Mouse (Mus musculus) heart, adult 18-20 months (tissue): ENCODE data around the gene Ptges3l. TPM values are rescaled to one million over a fixed set of nuclear protein-coding genes. Genes with fewer than 3 reads are reported as not detected.
"Not testable (repeated sequence)": the region's sequence is repeated elsewhere in the genome, so short reads cannot be mapped to it uniquely, and the experiment has no call there.

Source experiments
- DNase-seq, 2 experiments: peaks; one replicate each; pipeline ENCODE4 v3.0.0; 2021 to 2022; ENCODE audit warnings: mixed read lengths in 1 of 2
- long read RNA-seq, 2 experiments: library from polyadenylated mRNA; stranded (forward); transcript quantifications; one replicate each; pipeline ENCODE4 v2.0.0; 2021
- total RNA-seq, 2 experiments: library from RNA; stranded (reverse); gene quantifications; 2 replicates each; pipeline ENCODE4 v1.2.3; 2021

Ptges3l gene
- 10 to 100 TPM; 52.7 to 61.5 TPM for total RNA-seq
- long read RNA-seq, experiment 1, transcript Ptges3l-203 (7 exons, 853 nt): major isoform, 44 of 57 reads
- long read RNA-seq, experiment 1, partial matches to known transcripts: 7 of 57 reads
- long read RNA-seq, experiment 1, other reads (novel, unspliced or antisense): 2 of 57 reads
- long read RNA-seq, experiment 2, transcript Ptges3l-203 (7 exons, 853 nt): major isoform, 33 of 49 reads
- long read RNA-seq, experiment 2, partial matches to known transcripts: 8 of 49 reads
- long read RNA-seq, experiment 2, other reads (novel, unspliced or antisense): 4 of 49 reads

DNA sequence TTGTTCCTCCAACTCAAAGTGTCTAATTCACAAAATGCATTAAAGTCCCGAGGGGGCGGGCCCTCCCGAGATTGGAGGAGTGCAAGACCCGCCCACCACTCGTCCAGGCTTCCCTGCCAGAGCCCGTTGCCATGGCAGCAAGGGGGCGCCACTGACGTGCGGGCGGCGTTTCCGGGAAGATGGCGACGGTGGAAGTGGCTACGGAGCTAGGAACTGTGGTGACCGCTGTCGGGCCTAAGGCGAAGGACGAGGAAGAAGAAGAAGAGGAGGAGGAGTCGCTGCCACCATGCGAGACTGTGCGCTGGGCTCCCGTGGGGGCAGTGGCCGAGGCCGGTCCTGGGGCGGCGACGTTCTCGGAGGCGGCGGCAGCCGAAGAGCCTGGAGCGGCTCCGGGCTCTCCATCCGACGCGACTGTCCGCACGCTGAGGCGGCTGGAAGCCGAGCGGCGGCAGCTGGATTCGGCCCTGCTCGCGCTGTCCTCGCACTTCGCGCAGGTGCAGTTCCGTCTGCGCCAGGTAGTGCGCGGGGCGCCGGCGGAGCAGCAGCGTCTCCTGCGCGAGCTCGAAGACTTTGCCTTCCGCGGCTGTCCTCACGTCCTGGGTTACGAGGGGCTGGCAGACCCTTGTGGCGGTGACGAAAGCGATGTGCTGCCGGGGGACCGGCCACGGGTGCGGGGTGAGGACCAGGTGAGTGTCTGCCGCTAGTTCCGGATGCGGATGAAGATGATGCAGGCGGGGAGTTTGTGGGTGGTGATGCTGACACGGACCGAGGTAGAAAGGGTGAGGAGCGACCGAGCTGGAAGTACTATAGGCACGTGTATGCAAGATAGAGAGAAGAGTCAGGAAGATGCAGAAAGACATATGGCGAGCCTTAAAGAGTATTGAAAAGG is at the start of gene Ptges3l, which contains the start of gene Rundc1:
Gene Ptges3l, minus strand, starts transcription at position 409 of the 889 bp plus-strand sequence.
Gene Rundc1, plus strand, starts transcription at position 161 of the 889 bp plus-strand sequence.
- DNase-seq: peak; percentile 98 to 99

DNA sequence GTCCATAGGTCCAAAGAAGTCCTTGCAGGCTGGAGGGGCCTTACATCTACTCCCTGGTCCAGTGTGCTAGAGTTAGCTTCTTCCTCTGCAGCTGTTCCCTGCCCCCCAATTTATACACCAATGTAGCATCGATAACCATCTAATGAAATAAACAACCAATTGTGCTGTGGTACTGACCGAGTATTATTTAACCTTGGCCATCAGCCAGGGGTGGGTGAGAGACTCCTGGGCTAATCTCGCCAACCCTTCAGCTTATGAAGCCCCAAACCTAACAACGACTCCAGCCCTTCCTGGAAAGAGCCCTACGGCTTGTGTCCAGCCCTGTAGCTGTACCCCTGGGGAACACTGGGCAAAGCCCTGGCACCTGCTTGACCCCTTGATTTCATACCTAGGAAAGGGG is 49.2 kb upstream of the Ptges3l start:
- DNase-seq: no peak

DNA sequence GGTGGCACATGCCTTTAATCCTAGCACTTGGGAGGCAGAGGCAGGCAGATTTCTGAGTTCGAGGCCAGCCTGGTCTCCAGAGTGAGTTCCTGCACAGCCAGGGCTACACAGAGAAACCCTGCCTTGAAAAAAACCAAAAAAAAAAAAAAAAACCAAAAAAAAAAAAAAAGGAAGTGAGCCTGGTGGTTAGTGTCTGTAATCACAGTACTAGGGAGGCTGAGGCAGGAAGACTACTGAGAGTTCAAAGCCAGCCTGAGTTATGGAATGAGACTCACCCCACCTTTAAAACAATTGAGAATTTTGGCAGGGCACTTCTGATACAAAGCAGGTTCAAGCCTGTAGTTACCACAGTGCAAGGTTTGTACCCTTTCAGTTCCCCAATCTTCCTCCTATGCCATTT is 48.6 kb upstream of the Ptges3l start:
- not testable (repeated sequence) for DNase-seq

DNA sequence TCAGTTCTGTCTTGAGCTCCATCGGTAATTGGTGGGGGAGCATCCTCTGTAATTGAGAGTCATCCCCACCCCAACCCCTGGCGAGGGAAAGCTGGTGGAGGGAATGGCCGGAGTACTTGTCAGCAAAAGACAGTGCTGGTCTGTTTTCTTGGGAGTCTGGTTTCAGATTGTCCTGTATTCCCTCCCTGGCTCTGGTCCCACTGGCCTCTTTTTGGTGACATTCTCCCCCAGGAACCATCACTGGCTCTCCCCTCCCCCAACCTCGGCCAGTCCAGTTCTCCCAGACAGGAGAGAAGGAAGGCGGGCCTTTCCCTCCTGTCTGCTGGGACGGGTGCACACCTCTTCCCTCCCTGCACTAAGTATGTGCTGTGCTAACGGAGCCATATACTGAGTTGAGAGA is 47.2 kb upstream of the Ptges3l start:
- no peak for DNase-seq

DNA sequence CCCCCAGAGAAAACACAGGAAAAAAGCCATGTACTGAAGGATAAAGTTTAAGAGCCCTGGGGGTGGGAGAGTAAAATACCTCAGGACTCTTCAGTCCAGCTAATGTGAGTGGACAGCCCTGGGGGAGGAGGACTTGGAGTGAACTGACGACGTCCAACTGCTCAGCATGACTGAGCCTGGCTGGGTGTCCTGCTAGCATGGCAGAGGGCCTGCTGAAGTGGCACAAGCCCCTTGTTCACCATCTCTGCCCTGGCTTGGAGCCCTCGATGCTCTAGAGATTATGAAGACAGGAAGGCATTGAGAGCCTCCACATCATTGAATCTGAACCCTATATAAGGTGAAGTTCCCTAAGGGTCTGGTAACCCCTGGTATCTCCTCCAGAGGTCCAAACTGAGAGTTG is 46.8 kb upstream of the Ptges3l start:
- no peak for DNase-seq

DNA sequence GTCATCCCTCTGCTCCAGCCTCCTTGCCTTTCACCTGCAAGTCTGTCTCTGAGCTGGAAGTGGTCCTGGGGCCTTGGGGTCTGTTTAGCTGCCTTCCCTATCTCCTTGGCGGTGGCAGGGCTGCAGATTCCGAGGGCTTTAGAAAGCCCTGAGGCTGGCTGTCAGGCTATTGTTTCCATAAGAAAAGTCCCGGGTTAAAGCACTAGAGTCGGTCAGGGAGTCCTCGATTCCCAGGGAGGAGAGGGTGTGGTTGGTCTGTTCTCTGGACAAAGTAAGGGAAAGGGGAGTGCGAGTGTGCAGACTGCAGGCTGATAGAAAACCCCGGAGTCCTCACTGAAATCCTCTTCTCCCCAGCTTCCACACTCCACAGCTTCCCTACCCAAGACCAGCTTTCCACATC is 45.1 kb upstream of the Ptges3l start:
- DNase-seq: no peak

DNA sequence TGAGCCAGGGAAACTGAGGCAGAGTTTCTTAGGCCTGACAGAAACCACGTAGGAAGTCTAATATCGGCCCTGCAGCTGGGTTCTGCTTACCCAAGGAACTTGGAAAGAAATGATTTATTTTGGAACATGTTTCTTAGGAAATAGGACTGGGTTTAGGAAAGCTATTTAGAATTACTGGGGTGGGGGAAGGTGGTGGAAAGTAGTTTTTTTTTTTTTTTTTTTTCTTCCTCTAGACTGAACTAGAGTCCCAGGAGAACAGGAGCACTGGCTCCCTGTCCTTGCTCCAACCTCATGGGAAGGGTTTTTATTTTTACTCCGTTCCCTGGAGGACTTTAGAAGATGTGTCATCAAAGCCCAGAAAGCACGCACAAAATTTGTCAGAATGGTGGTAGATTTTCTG is 44.0 kb upstream of the Ptges3l start:
- no peak for DNase-seq

DNA sequence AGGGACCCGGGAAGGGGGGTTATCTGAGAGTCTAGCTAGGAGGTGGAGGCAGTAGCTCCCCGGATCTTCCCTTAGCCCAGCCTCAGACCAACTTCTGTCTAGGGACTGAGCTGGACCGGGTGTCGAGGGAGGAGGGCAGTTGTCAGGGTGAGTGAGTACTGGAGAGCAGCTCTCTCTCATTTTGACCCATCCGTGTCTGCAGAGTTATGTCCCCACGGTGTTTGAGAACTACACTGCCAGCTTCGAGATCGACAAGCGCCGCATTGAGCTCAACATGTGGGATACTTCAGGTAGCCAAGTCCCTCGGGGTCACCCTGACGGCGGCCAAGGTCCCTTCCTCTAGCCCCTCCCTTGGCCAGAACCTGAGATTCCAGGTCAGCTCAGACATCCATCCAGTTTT is 43.6 kb upstream of the Ptges3l start:
- DNase-seq: no peak

DNA sequence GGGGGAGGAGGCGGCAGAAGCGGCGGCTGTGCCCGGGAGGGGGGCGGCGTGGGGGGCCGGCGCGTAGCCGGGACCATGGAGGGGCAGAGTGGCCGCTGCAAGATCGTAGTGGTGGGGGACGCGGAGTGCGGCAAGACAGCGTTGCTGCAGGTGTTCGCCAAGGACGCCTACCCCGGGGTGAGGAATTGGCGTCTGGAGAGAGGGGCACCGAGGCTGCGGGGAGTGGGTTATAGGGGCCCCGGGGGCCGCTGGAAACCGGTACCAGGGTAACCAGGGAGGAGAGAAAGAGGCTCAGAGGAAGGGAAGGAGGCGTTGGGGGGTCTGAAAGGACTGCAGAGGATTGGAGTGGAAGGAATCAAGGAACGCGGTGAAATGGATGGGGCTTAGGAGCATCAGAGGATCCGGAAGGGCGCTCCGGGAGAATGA is 43.1 kb upstream of the Ptges3l start:
- DNase-seq: peak in 1 of 2 experiments; percentile 56

DNA sequence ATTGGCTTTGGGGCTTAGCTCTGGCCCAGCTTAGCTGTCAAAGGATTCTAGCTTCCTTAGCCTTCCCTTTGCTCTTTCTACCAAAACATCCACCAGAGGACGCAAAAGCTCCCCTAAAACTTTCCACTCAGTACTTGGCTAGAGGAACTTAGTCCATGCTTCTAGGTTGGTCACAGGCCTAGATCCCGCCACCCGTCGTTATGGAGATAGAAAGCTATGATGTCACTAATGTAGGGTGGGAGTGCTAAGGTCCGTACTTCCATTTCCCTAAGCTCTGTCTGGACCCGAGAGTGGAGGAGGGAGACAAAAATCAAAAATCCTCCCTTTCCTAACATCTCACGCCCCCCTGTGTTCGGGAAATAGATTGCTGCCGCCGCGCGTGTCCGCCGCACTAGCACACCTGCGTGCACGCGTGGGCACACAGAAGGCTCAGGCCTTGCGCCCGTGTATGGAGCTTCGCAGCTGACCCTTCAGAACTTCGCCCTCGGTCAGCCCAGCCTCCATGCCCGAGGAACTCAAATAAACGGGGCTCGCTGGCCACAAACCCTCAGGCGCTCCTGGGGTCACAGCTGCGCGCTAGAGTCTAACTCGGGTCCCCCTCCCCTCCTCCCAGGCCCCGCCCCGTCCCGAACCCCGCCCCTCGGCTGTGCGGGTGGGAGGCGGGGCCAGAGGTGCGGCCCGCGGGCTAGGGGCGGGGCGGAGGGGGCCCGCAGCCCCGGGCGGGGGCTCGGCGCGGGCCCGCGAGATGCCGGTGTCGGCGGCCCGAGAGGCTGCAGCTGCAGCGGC is 42.5 kb upstream of the Ptges3l start:
- DNase-seq: peak; percentile 76 to 82

DNA sequence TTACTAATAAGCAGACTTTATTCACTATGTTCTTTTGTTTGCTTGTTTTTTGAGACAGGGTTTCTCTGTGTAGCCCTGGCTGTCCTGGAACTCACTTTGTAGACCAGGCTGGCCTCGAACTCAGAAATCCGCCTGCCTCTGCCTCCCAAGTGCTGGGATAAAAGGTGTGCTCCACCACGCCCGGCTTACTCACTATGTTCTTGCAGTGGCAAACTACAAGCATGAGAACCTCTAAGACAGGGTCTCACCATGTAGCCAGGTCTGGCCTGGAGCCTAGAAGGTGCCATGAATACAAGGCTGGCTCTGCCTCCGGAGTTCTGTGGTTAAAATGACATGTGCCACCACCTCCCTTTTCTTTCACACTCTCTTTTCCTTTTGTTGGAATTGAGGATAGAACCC is 41.4 kb upstream of the Ptges3l start:
- not testable (repeated sequence) for DNase-seq

DNA sequence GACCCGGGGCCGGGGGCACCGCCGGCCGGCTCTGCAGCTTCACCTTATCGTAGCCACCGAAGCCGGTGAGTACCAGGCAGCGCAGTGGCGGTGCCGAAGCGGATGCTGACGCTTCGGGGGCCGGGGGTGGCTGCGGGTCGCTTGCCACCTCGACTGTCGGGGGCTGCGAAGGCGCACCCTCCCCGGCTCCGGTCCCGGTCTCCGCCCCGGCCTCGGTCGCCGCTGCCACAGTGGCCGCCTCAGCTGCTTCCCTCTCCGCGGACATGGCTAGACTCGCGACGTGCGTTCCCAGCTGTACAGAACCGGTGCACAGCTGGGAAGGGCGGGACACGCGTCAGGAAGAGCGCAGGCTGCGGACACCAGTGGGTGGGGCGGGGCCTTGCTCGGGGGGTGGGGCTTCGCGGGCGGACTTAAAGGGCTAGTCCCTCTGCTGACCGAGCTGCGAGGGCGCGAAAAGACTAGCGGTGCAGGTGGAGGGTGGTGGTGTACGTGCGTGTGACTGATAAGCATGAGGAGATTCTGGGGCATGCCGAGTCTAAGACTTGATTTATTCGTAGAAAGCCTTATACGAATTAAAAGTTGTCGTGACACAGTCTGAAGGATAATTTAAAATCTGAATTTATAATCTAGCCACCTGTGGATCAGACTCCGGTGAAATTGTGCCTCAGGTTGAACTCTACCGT is 40.9 kb upstream of the Ptges3l start, which contains the start of gene Vat1:
Gene Vat1, minus strand, starts transcription at position 362 of the 683 bp plus-strand sequence.
- peak; percentile 81 to 86 for DNase-seq

DNA sequence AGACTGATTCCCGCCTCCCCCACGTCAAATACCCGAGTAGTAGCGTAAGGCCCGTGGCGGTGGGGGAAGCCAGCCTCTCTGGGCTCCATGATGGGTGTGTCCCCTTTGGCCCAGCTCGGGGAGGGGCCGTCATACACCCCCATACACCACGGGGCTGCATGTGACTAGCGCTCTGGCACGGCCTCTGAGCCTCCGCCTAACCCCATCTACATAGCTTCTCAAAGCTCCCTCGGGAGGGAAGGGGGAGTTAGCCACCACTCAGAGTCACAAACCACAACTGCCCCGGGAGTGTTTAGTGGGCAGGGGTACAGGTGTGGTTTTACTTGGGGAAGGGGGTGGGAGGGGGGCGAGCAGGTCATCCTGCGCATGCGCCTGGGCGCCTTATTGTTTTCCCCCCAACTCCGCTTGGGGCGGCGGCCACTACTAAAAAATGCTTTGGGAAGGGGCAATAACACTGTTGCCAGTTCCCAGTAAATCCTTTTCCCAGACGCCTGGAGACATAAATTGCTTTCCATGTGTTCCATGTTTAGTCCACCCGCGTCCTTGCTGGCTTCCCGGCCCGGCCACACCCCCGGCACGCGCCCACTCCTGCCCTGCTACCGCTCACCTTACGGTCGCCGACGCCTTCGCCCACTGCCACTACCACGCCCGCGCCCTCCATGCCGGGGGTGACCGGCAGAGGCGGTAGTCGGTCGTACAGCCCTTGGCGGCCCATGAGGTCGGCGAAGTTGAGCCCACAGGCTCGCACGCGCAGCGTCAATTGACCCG is 40.2 kb upstream of the Ptges3l start:
- peak; percentile 80 to 84 for DNase-seq

DNA sequence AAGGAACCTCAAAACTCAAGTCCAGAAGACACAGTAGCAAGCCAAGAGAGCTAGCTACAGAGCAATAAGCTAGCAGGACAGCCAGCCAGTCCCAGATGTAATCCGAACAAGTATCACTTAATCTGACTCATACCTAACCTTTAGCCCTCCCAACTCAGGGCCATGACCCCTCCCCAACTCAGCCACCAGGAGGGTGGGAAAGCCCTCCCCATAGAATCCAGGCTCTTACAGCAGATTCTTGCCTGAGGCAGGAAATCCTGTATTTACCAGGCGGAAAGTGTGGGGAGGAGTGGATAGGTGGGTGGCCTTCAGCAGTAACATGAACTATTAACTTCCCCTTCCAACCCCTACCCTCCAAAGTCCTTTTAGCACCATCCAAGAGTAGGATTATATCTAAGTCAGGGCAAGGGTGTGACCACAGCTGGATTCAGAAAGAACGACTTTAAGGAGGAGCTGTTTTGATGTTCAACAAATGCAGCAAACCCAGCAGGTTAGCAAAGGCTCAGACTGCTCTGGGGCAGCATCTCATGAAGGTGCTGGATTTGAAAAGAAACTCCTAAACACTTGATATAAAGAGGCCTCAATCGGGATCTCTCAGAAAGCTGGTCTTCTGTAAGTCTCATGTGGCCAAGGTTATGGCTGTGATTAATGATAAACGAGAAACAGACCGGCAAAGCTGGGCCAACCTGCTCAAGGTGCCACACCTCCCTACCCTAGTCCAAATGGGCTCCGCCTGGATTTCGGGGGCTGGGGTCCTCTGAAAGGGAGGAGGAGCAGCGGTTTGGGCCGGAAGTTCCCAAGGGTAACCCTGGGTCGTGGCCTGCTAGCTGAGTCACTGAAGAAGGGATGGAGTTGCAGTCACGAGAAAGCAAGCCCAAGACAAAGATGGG is 39.3 kb upstream of the Ptges3l start, which contains the start of gene Rnd2:
Gene Rnd2, plus strand, starts transcription at position 789 of the 890 bp plus-strand sequence.
- DNase-seq: peak in 1 of 2 experiments; percentile 32

DNA sequence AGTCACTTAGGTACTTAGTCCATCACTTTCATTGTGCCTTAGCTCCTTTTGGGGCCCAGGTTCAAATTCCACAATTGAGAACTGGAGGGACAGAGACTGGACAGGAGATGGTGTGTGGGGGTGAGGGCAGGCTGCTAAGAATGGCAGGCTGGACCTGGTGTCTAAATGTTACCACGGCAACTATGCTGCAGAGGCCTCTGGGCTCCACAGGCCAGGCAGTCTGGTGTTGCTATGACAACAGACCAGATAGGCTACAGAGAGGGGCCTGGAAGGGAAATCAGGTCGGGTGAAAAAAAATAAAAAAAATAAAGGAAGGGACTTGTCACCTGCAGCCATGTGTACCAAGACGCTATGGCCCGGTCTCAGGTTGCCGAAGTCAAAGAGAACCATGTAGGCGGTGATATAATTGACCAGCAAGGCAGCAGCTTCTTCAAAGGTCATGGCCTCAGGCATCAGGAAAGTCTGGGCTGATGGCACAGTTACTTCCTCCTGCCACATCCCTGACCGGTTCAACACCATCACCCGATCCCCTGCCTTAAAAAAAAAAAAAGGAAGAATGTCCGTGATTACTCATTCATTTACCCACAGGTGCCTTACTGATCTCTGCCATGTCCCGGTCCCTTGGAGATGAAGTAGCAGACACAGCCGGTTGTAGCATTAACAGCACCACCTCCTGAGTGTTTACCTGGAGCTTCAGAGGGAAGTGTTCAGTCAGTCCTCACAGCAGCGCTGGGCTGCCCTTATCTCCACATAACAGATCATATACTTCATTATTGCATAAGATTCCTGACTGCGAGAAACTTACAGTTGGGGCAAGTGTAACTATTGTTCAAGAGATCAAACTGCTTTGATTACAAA is 37.7 kb upstream of the Ptges3l start:
- DNase-seq: no peak

DNA sequence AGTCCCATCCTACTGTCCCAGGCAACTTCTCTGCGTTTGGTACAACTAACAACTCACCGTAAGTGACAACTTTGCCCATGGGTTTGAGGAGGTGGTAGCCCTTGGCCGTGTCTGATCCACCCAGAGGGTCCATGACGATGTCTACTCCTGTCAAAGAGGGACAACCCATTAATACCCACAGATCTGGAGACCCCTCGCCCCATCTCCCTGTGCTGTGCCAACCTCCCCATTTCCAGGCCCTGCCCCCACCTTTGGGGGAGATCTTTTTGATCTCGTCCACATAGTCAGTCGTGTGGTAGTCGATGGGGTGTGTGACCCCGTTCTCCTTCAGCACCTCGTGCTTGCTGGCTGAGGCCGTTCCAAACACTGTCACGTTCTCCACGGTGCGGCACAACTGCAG is 37.0 kb upstream of the Ptges3l start:
- DNase-seq: no peak

DNA sequence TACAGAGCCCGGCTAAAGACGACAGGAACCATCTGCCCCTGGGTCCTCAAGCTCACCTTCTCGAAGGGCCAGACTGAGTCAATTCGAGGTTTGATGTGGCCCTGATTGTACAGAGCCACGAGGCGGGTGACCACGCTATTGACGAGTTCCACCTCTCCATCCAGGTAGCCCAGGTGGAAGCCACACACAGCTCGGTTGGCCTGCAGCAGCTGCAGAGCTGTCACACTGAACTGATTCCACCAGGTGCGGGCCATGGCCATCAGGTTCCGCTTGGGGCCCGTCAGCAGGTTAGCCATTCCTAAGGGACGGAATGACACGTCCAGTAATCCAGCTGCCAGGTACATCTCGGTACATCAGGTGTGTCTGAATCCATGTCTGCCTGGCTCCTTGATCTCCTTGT is 35.2 kb upstream of the Ptges3l start:
- DNase-seq: no peak

DNA sequence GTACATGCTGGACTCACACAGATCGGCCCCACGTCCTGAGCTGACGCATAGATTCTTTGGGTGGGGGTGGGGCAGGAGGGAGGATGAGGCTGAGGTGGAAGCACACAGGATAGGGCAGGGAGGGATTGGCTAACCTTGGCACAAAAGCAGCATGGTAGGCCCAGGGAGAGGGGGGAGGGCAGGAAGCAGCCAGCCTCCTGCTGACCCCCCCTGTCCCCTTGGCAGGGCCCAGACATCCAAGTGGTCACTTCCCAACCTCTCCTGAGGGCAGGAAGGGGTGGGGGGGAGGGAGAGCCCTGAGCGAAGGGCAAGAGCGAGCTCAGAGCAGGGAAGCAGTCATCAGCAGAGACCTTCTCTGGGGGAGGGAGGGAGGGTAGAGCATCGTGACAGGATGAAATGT is 34.6 kb upstream of the Ptges3l start:
- no peak for DNase-seq

DNA sequence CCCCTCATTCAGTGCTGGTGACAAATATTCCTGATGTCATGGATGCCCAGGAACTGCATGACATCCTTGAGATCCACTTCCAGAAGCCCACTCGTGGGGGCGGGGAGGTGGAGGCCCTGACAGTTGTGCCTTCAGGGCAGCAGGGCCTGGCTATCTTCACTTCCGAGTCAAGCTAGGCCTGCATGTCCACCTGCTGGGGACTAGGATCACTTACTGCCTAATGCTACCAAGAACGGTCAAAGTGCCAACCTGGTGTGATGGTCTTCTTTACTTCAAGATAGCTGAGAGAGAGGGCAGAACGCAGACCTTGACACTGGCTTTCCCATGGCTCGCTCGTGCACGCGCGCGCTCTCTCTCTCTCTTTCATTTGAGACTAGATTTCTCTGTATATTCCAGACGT is 33.1 kb upstream of the Ptges3l start:
- no peak for DNase-seq
